Mouse (Mus musculus): ENCODE data around the gene Ubr2. TPM values are rescaled to one million over a fixed set of nuclear protein-coding genes. Genes with fewer than 3 reads are reported as not detected.

The Ubr2 gene
- total RNA-seq, 1 experiment, result 30.8 TPM

- Histone ChIP-seq H3K36me3 (ENCODE audit: control insufficient read depth, insufficient read depth, low read length, poor library complexity, severe bottlenecking) (peaks cover 27% of the 10 kb centered on the region), H3K27ac (ENCODE audit: insufficient read depth, low read depth, low read length, poor library complexity, severe bottlenecking) (no peak overlapping the region), H3K4me1 (ENCODE audit: control insufficient read depth in 2 of 2, insufficient read depth in 2 of 2, low read length in 2 of 2, poor library complexity in 1 of 2) (peaks cover 0 to 2% of the 10 kb centered on the region in 2 experiments; a peak in 1 of 4 replicates), H3K4me3 (ENCODE audit: insufficient read depth in 1 of 2, low read depth in 1 of 2, low read length in 2 of 2, poor library complexity in 1 of 2, severe bottlenecking in 1 of 2) (no peak overlapping the region), H3K9me3 (ENCODE audit: control insufficient read depth, insufficient read depth, low read depth, low read length) (no peaks in the 10 kb centered on the region), H3K9ac (ENCODE audit: insufficient read depth, low read depth, low read length, poor library complexity, severe bottlenecking) (no peak overlapping the region)
- in situ Hi-C loops (cut with MboI; ENCODE audit: low sequenced_read_pairs in 2 of 2, unreplicated experiment in 2 of 2), result no loop called here
- TF ChIP-seq HCFC1 (IDR thresholded peaks at IDR 0.05; ENCODE audit: borderline replicate concordance, insufficient read depth, low read length), result no peak
- TF ChIP-seq ZNF384 (IDR thresholded peaks at IDR 0.05; ENCODE audit: low read depth, low read length), result no peak
- TF ChIP-seq CHD2 (IDR thresholded peaks at IDR 0.05; ENCODE audit: low read depth, low read length), result no peak
- no peak for TF ChIP-seq MAFK (IDR thresholded peaks at IDR 0.05; ENCODE audit: insufficient read depth, low read depth, low read length)
- no peak for TF ChIP-seq ZC3H11A (IDR thresholded peaks at IDR 0.05; ENCODE audit: borderline replicate concordance, low read depth, low read length)
- DNase-seq (ENCODE audit: low read depth, low spot score), result no peak
Observed at GRCm38 (mm10) chr17:46946276-46946675, 64.1 kb downstream of the Ubr2 start.

DNA sequence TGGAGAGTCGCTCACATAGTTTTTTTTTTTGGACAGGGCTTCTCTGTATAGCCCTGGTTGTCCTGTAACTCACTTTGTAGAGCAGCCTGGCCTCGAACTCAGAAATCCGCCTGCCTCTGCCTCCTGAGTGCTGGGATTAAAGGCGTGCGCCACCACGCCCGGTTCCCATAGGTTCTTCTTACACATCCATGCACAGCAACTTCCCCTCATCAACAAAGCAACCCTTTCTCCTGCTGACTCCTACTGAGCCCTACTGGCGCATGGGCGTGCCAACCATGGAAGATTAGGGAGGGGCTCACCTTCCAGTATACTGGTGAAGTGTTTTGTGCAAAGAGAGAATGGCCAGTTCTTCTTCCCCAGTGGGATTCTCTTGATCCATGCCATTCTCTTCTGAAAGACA, 67.9 kb downstream of the Ubr2 start:
- in situ Hi-C loops (cut with MboI; ENCODE audit: low sequenced_read_pairs in 2 of 2, unreplicated experiment in 2 of 2), result no loop called here
- TF ChIP-seq MAFK (IDR thresholded peaks at IDR 0.05; ENCODE audit: insufficient read depth, low read depth, low read length) (no peak), HCFC1 (IDR thresholded peaks at IDR 0.05; ENCODE audit: borderline replicate concordance, insufficient read depth, low read length) (no peak), ZC3H11A (IDR thresholded peaks at IDR 0.05; ENCODE audit: borderline replicate concordance, low read depth, low read length) (no peak), ZNF384 (IDR thresholded peaks at IDR 0.05; ENCODE audit: low read depth, low read length) (no peak), CHD2 (IDR thresholded peaks at IDR 0.05; ENCODE audit: low read depth, low read length) (no peak)
- no peak overlapping the region for H3K27ac ChIP-seq (ENCODE audit: insufficient read depth, low read depth, low read length, poor library complexity, severe bottlenecking)
- DNase-seq (ENCODE audit: low read depth, low spot score), result no peak
- peaks cover 34% of the 10 kb centered on the region for H3K36me3 ChIP-seq (ENCODE audit: control insufficient read depth, insufficient read depth, low read length, poor library complexity, severe bottlenecking)
- no peak overlapping the region for H3K9ac ChIP-seq (ENCODE audit: insufficient read depth, low read depth, low read length, poor library complexity, severe bottlenecking)
- no peaks in the 10 kb centered on the region for H3K9me3 ChIP-seq (ENCODE audit: control insufficient read depth, insufficient read depth, low read depth, low read length)
- H3K4me3 ChIP-seq (ENCODE audit: insufficient read depth in 1 of 2, low read depth in 1 of 2, low read length in 2 of 2, poor library complexity in 1 of 2, severe bottlenecking in 1 of 2), result no peak overlapping the region
- peaks cover 4% of the 10 kb centered on the region in 2 experiments; a peak in 2 of 4 replicates for H3K4me1 ChIP-seq (ENCODE audit: control insufficient read depth in 2 of 2, insufficient read depth in 2 of 2, low read length in 2 of 2, poor library complexity in 1 of 2)

- TF ChIP-seq HCFC1 (IDR thresholded peaks at IDR 0.05; ENCODE audit: borderline replicate concordance, insufficient read depth, low read length), result no peak
- no peak for TF ChIP-seq CHD2 (IDR thresholded peaks at IDR 0.05; ENCODE audit: low read depth, low read length)
- TF ChIP-seq MAFK (IDR thresholded peaks at IDR 0.05; ENCODE audit: insufficient read depth, low read depth, low read length), result no peak
- no peak for TF ChIP-seq ZNF384 (IDR thresholded peaks at IDR 0.05; ENCODE audit: low read depth, low read length)
- no peak for TF ChIP-seq ZC3H11A (IDR thresholded peaks at IDR 0.05; ENCODE audit: borderline replicate concordance, low read depth, low read length)
- H3K9ac ChIP-seq (ENCODE audit: insufficient read depth, low read depth, low read length, poor library complexity, severe bottlenecking), result no peak overlapping the region
- no peak overlapping the region for H3K27ac ChIP-seq (ENCODE audit: insufficient read depth, low read depth, low read length, poor library complexity, severe bottlenecking)
- DNase-seq (ENCODE audit: low read depth, low spot score), result no peak
- peaks cover 25% of the 10 kb centered on the region for H3K36me3 ChIP-seq (ENCODE audit: control insufficient read depth, insufficient read depth, low read length, poor library complexity, severe bottlenecking)
- no peaks in the 10 kb centered on the region for H3K9me3 ChIP-seq (ENCODE audit: control insufficient read depth, insufficient read depth, low read depth, low read length)
- in situ Hi-C loops (cut with MboI; ENCODE audit: low sequenced_read_pairs in 2 of 2, unreplicated experiment in 2 of 2), result no loop called here
- peaks cover 3 to 4% of the 10 kb centered on the region in 2 experiments; a peak in 2 of 4 replicates for H3K4me1 ChIP-seq (ENCODE audit: control insufficient read depth in 2 of 2, insufficient read depth in 2 of 2, low read length in 2 of 2, poor library complexity in 1 of 2)
- no peak overlapping the region for H3K4me3 ChIP-seq (ENCODE audit: insufficient read depth in 1 of 2, low read depth in 1 of 2, low read length in 2 of 2, poor library complexity in 1 of 2, severe bottlenecking in 1 of 2)
Observed at GRCm38 (mm10) chr17:46940461-46940860, 69.9 kb downstream of the Ubr2 start.

DNA sequence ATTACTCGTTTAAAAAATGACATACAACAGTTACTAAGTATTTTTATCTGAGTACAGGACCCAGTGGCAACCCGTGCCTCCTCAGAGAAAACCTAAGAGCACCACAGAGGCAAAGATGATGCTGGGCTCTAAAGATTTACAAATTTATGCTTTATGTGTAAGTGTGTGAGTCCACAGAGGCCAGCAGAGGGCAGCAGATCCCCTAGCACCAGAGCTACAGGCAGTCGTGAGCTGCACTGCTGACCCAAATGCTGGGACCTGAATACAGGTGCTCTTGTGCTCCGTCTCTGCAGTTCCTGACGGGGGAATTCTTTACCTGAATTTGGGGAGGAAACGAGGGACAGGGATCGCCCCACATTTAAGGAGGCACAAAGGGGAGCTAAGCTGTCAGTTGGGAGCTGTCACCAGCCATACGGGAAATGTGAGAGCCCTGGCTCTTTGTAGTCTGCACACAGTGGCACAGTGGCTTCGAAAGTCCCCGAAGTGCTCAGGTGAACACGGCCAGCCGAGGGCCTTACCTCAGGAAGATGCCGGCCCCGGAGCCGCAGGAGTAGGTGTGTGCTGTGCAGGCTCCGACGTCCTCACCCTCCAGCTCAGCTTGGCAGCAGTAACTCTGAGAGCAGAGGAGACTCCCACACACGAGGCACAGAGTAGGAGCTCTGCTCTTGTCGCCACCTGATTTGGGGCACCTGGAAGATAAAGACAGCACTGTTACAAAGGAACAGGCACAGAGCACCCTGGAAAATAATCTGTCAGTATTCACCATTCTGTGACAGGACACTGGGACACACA, 76.6 kb downstream of the Ubr2 start:
- peak; percentile 53 for DNase-seq (ENCODE audit: low read depth, low spot score)
- Histone ChIP-seq H3K4me1 (ENCODE audit: control insufficient read depth in 2 of 2, insufficient read depth in 2 of 2, low read length in 2 of 2, poor library complexity in 1 of 2) (peaks cover 4 to 12% of the 10 kb centered on the region in 2 experiments; a peak in 2 of 4 replicates), H3K9me3 (ENCODE audit: control insufficient read depth, insufficient read depth, low read depth, low read length) (no peaks in the 10 kb centered on the region), H3K36me3 (ENCODE audit: control insufficient read depth, insufficient read depth, low read length, poor library complexity, severe bottlenecking) (peaks cover 44% of the 10 kb centered on the region), H3K27ac (ENCODE audit: insufficient read depth, low read depth, low read length, poor library complexity, severe bottlenecking) (no peak overlapping the region), H3K9ac (ENCODE audit: insufficient read depth, low read depth, low read length, poor library complexity, severe bottlenecking) (no peak overlapping the region), H3K4me3 (ENCODE audit: insufficient read depth in 1 of 2, low read depth in 1 of 2, low read length in 2 of 2, poor library complexity in 1 of 2, severe bottlenecking in 1 of 2) (no peak overlapping the region)
- in situ Hi-C loops (cut with MboI; ENCODE audit: low sequenced_read_pairs in 2 of 2, unreplicated experiment in 2 of 2), result no loop called here
- TF ChIP-seq CHD2 (IDR thresholded peaks at IDR 0.05; ENCODE audit: low read depth, low read length) (no peak), ZNF384 (IDR thresholded peaks at IDR 0.05; ENCODE audit: low read depth, low read length) (no peak), MAFK (IDR thresholded peaks at IDR 0.05; ENCODE audit: insufficient read depth, low read depth, low read length) (no peak), ZC3H11A (IDR thresholded peaks at IDR 0.05; ENCODE audit: borderline replicate concordance, low read depth, low read length) (no peak), HCFC1 (IDR thresholded peaks at IDR 0.05; ENCODE audit: borderline replicate concordance, insufficient read depth, low read length) (no peak)

Data from ES-E14 (cell line).